Mouse (Mus musculus) limb, embryonic 10.5 days (tissue): ENCODE measurements around the gene Fam81b. TPM values are rescaled to one million over a fixed set of nuclear protein-coding genes. Genes with fewer than 3 reads are reported as not detected.
"Not testable (repeated sequence)": the region's sequence is repeated elsewhere in the genome, so short reads cannot be mapped to it uniquely, and the experiment has no call there.

ENCODE experiments used
- DNase-seq: peaks from one replicate; pipeline ENCODE4 v3.0.0-alpha.2; 2017; ENCODE audit warnings: low spot score
- H3K27ac ChIP-seq: fragments of 300-500 bp; sonication (generic); 2 replicates; pipeline ENCODE4 v1.5.1; 2016; ENCODE audit warnings: mild to moderate bottlenecking
- H3K27me3 ChIP-seq: fragments of 300-500 bp; sonication (generic); 2 replicates; pipeline ENCODE4 v1.6.1; 2016; ENCODE audit warnings: low read depth, mild to moderate bottlenecking; ENCODE audit not compliant: poor library complexity, severe bottlenecking
- H3K36me3 ChIP-seq: fragments of 300-500 bp; sonication (generic); 2 replicates; pipeline ENCODE4 v1.6.1; 2016; ENCODE audit warnings: mild to moderate bottlenecking, moderate library complexity
- H3K4me1 ChIP-seq: fragments of 300-500 bp; sonication (generic); 2 replicates; pipeline ENCODE4 v1.6.1; 2016
- H3K4me3 ChIP-seq: fragments of 300-500 bp; sonication (generic); 2 replicates; pipeline ENCODE4 v1.5.1; 2016; ENCODE audit warnings: mild to moderate bottlenecking, moderate library complexity
- H3K9me3 ChIP-seq: fragments of 300-500 bp; sonication (generic); replicated peaks from 2 replicates; pipeline ENCODE4 v1.6.1; 2016; ENCODE audit warnings: mild to moderate bottlenecking
- WGBS: fragments of 180-500 bp; shearing (Covaris S2); methylation state at CpG from one replicate; pipeline ENCODE4 v1.1.7; 2016; 5-methylcytosine and 5-hydroxymethylcytosine counted together
- polyA plus RNA-seq: library from polyadenylated mRNA; unstranded; fragments of >200 nt; fragmentation: Nextera tagmentation; extraction: Ambion mirVana; gene quantifications from 2 replicates; pipeline ENCODE4 v1.2.1, GENCODE M21; 2016

Gene Fam81b
- polyA plus RNA-seq: not detected in 2 replicates

GRCm38 (mm10) chr13:76304637-76305122 lies at the start of gene Fam81b:
Gene Fam81b, minus strand, starts transcription at chr13:76305072.
- Histone ChIP-seq H3K4me1 (no peaks in the 10 kb centered on the region), H3K9me3 (no peaks in the 10 kb centered on the region), H3K27ac (no peak within 1 kb of the TSS), H3K27me3 (no peaks in the 10 kb centered on the region), H3K36me3 (no peaks in the 10 kb centered on the region), H3K4me3 (no peak within 1 kb of the TSS)
- 43% methylated on average over 7 of the region's 7 CpGs for WGBS
- DNase-seq: no peak

GRCm38 (mm10) chr13:76345941-76346340 lies 41.1 kb upstream of the Fam81b start:
- not testable (repeated sequence) for H3K27ac ChIP-seq, H3K27me3 ChIP-seq
- WGBS: 82% methylated on average over 21 of the region's 21 CpGs

GRCm38 (mm10) chr13:76318635-76319034 lies 13.8 kb upstream of the Fam81b start:
- Histone ChIP-seq H3K4me3 (no peak overlapping the region), H3K27me3 (no peaks in the 10 kb centered on the region), H3K9me3 (no peaks in the 10 kb centered on the region), H3K4me1 (no peaks in the 10 kb centered on the region), H3K27ac (no peak overlapping the region), H3K36me3 (no peaks in the 10 kb centered on the region)
- DNase-seq: no peak
- 86% methylated on average over 3 of the region's 3 CpGs for WGBS

More at GRCm38 (mm10) chr13:76345941-76346340, 41.1 kb upstream of the Fam81b start:
- not testable (repeated sequence) for DNase-seq, H3K4me3 ChIP-seq, H3K9me3 ChIP-seq, H3K4me1 ChIP-seq, H3K36me3 ChIP-seq

- WGBS: 90% methylated on average over 7 of the region's 7 CpGs
- Histone ChIP-seq H3K36me3 (no peaks in the 10 kb centered on the region), H3K4me3 (no peak overlapping the region), H3K27me3 (no peaks in the 10 kb centered on the region), H3K9me3 (no peaks in the 10 kb centered on the region), H3K27ac (no peak overlapping the region), H3K4me1 (no peaks in the 10 kb centered on the region)
- no peak for DNase-seq
Measured at GRCm38 (mm10) chr13:76311580-76311979, 6.7 kb upstream of the Fam81b start.

GRCm38 (mm10) chr13:76308811-76309210 lies 3.9 kb upstream of the Fam81b start:
- 59% methylated on average over 1 of the region's 1 CpGs for WGBS
- no peaks in the 10 kb centered on the region for H3K36me3 ChIP-seq

GRCm38 (mm10) chr13:76305655-76306365 lies 938 bp upstream of the Fam81b start:
- Histone ChIP-seq H3K4me3 (no peak overlapping the region), H3K36me3 (no peaks in the 10 kb centered on the region), H3K9me3 (no peaks in the 10 kb centered on the region), H3K4me1 (no peaks in the 10 kb centered on the region), H3K27ac (no peak overlapping the region), H3K27me3 (no peaks in the 10 kb centered on the region)
- no peak for DNase-seq
- 60% methylated on average over 2 of the region's 2 CpGs for WGBS

More at GRCm38 (mm10) chr13:76308811-76309210, 3.9 kb upstream of the Fam81b start:
- H3K27ac ChIP-seq: no peak overlapping the region
- no peaks in the 10 kb centered on the region for H3K9me3 ChIP-seq
- no peak overlapping the region for H3K4me3 ChIP-seq
- no peak for DNase-seq
- no peaks in the 10 kb centered on the region for H3K4me1 ChIP-seq
- no peaks in the 10 kb centered on the region for H3K27me3 ChIP-seq

- Histone ChIP-seq H3K27me3 (no peaks in the 10 kb centered on the region), H3K4me1 (no peaks in the 10 kb centered on the region), H3K36me3 (no peaks in the 10 kb centered on the region), H3K4me3 (no peak overlapping the region), H3K9me3 (no peaks in the 10 kb centered on the region), H3K27ac (no peak overlapping the region)
- WGBS: 85% methylated on average over 3 of the region's 3 CpGs
- DNase-seq: no peak
Measured at GRCm38 (mm10) chr13:76305241-76305640, 369 bp upstream of the Fam81b start.

GRCm38 (mm10) chr13:76304201-76304600 lies 671 bp downstream of the Fam81b start:
- WGBS: 87% methylated on average over 1 of the region's 1 CpGs
- Histone ChIP-seq H3K9me3 (no peaks in the 10 kb centered on the region), H3K4me3 (no peak overlapping the region), H3K27me3 (no peaks in the 10 kb centered on the region), H3K36me3 (no peaks in the 10 kb centered on the region), H3K27ac (no peak overlapping the region), H3K4me1 (no peaks in the 10 kb centered on the region)
- DNase-seq: no peak

GRCm38 (mm10) chr13:76303160-76303559 lies 1.7 kb downstream of the Fam81b start:
- no peaks in the 10 kb centered on the region for H3K4me1 ChIP-seq
- no peaks in the 10 kb centered on the region for H3K27me3 ChIP-seq
- H3K9me3 ChIP-seq: no peaks in the 10 kb centered on the region
- no peaks in the 10 kb centered on the region for H3K36me3 ChIP-seq
- 90% methylated on average over 1 of the region's 1 CpGs for WGBS
- no peak overlapping the region for H3K4me3 ChIP-seq
- H3K27ac ChIP-seq: no peak overlapping the region
- no peak for DNase-seq

GRCm38 (mm10) chr13:76302056-76302455 lies 2.8 kb downstream of the Fam81b start:
- Histone ChIP-seq H3K27ac (no peak overlapping the region), H3K4me3 (no peak overlapping the region), H3K9me3 (no peaks in the 10 kb centered on the region), H3K27me3 (no peaks in the 10 kb centered on the region), H3K4me1 (no peaks in the 10 kb centered on the region), H3K36me3 (no peaks in the 10 kb centered on the region)
- WGBS: 94% methylated on average over 2 of the region's 2 CpGs
- DNase-seq: no peak

- Histone ChIP-seq H3K4me3 (no peak overlapping the region), H3K27me3 (no peaks in the 10 kb centered on the region), H3K36me3 (no peaks in the 10 kb centered on the region), H3K27ac (no peak overlapping the region), H3K4me1 (no peaks in the 10 kb centered on the region), H3K9me3 (no peaks in the 10 kb centered on the region)
- DNase-seq: no peak
- WGBS: 77% methylated on average over 4 of the region's 4 CpGs
Measured at GRCm38 (mm10) chr13:76292050-76292449, 12.8 kb downstream of the Fam81b start.

- Histone ChIP-seq H3K9me3 (no peaks in the 10 kb centered on the region), H3K4me3 (no peak overlapping the region), H3K36me3 (no peaks in the 10 kb centered on the region), H3K4me1 (no peaks in the 10 kb centered on the region), H3K27me3 (no peaks in the 10 kb centered on the region), H3K27ac (no peak overlapping the region)
- DNase-seq: no peak
- 91% methylated on average over 3 of the region's 3 CpGs for WGBS
Measured at GRCm38 (mm10) chr13:76284597-76284996, 20.3 kb downstream of the Fam81b start.

GRCm38 (mm10) chr13:76264361-76265026 lies 40.4 kb downstream of the Fam81b start:
- Histone ChIP-seq H3K4me3 (no peak overlapping the region), H3K27me3 (no peaks in the 10 kb centered on the region), H3K9me3 (no peaks in the 10 kb centered on the region), H3K36me3 (no peaks in the 10 kb centered on the region), H3K4me1 (no peaks in the 10 kb centered on the region), H3K27ac (no peak overlapping the region)
- 79% methylated on average over 5 of the region's 5 CpGs for WGBS
- no peak for DNase-seq
